Mouse (Mus musculus) bone marrow macrophage, adult 2 months (primary cell): ENCODE data around the gene Arhgap30. TPM values are rescaled to one million over a fixed set of nuclear protein-coding genes. Genes with fewer than 3 reads are reported as not detected.

Experiments used
- H3K27ac ChIP-seq: 2 replicates; pipeline ENCODE4 v1.5.1; 2012; ENCODE audit warnings: low read depth, low read length; ENCODE audit not compliant: insufficient read depth
- H3K4me1 ChIP-seq: 2 replicates; pipeline ENCODE4 v1.6.1; 2012; ENCODE audit warnings: low read length; ENCODE audit not compliant: control insufficient read depth, insufficient read depth
- H3K4me3 ChIP-seq: 2 replicates; pipeline ENCODE4 v1.5.1; 2012; ENCODE audit warnings: mild to moderate bottlenecking, low read length, moderate library complexity; ENCODE audit not compliant: insufficient read depth
- CTCF ChIP-seq: IDR thresholded peaks from 2 replicates; pipeline ENCODE4 v1.5.1; 2012; ENCODE audit warnings: low read depth, mild to moderate bottlenecking, low read length, moderate library complexity
- POLR2A ChIP-seq: IDR thresholded peaks from 2 replicates; pipeline ENCODE4 v1.6.1; 2012; ENCODE audit warnings: mild to moderate bottlenecking, low read depth, low read length, borderline replicate concordance
- polyA plus RNA-seq: library from polyadenylated mRNA; stranded (reverse); fragments of >200 nt; gene quantifications from 2 replicates; pipeline ENCODE4 v1.2.4, GENCODE M21; 2012; ENCODE audit not compliant: missing spikeins, insufficient read depth, insufficient read length

Arhgap30 gene
- polyA plus RNA-seq, 1 experiment = 178 TPM

DNA sequence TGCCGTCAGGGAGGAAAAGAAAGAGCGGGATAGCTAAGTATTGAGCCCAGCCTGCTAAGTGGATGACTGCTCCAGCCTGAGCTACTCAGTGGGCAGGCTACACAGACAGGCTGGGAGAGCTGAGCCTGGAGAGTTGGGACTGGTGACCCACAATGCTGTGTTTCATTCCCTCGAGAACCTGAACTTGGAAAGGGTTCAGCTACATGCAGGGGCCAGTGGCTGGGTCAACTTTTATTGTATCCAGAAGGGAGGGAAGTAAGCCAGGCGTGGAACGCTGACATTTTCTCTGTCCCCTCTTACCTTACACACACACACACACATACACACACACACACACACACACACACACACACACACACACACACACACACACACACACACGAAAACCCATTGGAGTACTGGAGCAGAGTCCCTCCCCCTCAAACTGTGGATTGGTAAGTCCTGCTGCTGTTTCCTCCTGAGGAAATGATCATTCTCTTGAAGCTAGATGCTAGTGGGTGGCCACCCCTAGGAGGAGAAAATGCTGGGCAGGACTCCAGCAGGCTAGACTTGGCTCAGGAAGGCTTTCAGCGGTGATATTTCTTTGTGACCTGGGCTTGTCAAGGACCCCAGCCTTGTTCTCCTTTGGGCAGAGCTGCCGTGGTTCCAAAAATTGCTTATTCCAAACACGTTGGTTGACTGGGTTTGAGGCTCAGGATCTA lies 51.4 kb downstream of the Arhgap30 start:
- Histone ChIP-seq H3K4me3 (no peak overlapping the region), H3K27ac (no peak overlapping the region), H3K4me1 (peaks cover 36% of the 10 kb centered on the region)
- TF ChIP-seq CTCF = no peak
- TF ChIP-seq POLR2A = no peak

DNA sequence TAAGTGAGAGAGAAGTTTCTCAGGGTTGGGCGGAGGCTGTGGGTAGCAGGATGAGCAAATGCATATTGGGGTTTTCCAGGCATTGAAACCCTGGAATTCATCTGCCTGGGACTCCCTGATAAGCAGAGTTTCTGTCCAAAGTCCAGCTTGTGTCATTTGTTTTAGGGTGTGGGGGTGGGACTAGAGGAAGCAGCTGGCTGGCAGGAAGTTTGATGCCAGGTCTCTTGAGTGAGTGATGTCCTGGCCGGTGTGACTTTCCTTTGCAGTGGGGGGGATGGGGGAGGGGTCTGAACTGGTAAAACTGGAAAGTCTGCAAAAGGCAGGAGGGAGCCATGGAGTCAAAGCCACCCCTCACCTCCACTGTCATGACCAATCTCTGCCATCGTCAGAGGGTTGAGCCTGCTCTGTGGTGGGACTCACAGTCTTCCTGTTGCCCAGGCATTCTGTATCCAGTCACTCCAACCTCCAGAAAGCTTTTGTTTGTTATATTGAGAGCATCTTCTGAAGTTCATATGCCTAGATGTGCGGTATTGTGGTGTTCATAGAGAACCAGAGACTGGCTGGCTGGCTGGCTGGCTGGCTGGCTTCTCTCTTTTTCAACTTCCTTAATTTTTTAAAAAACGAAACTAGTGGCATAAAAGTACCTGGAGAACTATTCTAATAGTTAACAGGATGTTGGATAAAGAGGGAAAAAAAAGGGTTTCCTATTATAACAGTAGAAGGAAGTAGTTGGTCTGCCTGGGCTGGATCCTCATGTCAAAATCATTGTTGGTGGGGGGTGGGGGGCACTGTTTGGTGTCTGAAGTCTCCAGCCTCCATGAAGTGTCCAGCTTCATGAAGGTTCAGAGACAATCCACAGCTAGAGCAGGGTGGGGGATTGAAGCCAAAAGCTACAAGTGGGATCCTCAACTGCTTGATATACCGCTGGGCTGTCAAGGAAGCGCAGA lies 53.0 kb downstream of the Arhgap30 start:
- H3K27ac ChIP-seq = 0 out of 2 replicates have a peak overlapping the region, but pooled peaks have one; percentile 8
- TF ChIP-seq POLR2A = no peak
- no peak for TF ChIP-seq CTCF
- peaks cover 36% of the 10 kb centered on the region for H3K4me1 ChIP-seq
- peak overlapping the region; percentile 25 for H3K4me3 ChIP-seq

GRCm38 (mm10) chr1:171442413-171442760 lies 53.6 kb downstream of the Arhgap30 start:
- H3K4me1 ChIP-seq = peaks cover 36% of the 10 kb centered on the region
- 0 out of 2 replicates have a peak overlapping the region, but pooled peaks have one; percentile 8 for H3K27ac ChIP-seq
- TF ChIP-seq POLR2A (no peak), CTCF (no peak)
- peak overlapping the region; percentile 25 for H3K4me3 ChIP-seq

GRCm38 (mm10) chr1:171445050-171445449 lies 56.3 kb downstream of the Arhgap30 start:
- no peak for TF ChIP-seq POLR2A
- no peak for TF ChIP-seq CTCF
- peaks cover 23% of the 10 kb centered on the region for H3K4me1 ChIP-seq
- no peak overlapping the region for H3K27ac ChIP-seq
- no peak overlapping the region for H3K4me3 ChIP-seq

DNA sequence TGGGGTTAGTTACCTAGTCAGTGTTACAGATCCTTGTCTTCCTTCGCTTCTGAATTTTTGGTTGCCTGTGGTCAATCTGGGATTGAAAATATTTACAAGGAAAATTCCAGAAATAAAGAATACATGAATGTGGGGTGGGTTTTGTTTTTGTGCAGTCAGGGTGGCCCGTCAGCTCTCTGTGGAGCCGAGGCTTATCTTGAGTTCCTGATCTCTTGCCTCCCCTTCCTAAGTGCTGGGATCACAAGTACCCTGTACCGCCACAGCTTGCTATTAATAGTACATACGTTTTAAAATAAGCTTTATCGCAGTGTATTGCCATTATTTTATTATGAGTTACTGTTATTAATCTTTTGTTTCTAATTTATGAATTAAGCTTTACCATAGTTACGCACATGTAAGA lies 58.1 kb downstream of the Arhgap30 start:
- Histone ChIP-seq H3K4me3 (no peak overlapping the region), H3K4me1 (peaks cover 16% of the 10 kb centered on the region), H3K27ac (no peak overlapping the region)
- TF ChIP-seq POLR2A (no peak), CTCF (no peak)

DNA sequence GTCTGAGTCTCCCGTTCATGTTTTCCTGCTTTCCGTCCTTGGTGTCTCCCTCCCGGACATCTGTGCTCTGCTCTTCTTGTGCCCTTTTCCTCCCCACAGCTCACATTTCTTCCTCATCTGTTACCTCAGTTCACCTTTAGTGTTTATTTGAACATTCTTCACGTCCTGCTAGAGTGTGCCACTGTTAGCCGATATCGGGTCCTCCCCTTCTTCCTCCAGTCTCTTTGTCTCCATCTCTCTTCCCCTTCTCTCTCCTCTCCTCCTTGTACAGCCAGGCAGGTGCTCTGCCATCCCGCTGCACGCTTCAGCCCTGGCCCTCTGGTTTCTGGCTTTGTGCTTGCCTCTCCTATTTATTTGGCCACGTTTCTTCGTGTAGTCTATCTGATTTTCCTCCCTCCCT lies 58.9 kb downstream of the Arhgap30 start:
- H3K27ac ChIP-seq = no peak overlapping the region
- H3K4me3 ChIP-seq = no peak overlapping the region
- H3K4me1 ChIP-seq = peaks cover 14% of the 10 kb centered on the region
- TF ChIP-seq POLR2A = no peak
- no peak for TF ChIP-seq CTCF

GRCm38 (mm10) chr1:171450062-171450461 lies 61.3 kb downstream of the Arhgap30 start:
- H3K4me1 ChIP-seq = peaks cover 18% of the 10 kb centered on the region
- no peak for TF ChIP-seq POLR2A
- no peak for TF ChIP-seq CTCF
- H3K4me3 ChIP-seq = no peak overlapping the region
- no peak overlapping the region for H3K27ac ChIP-seq

- H3K4me1 ChIP-seq = peaks cover 18% of the 10 kb centered on the region
- TF ChIP-seq POLR2A (no peak), CTCF (no peak)
- H3K4me3 ChIP-seq = no peak overlapping the region
- no peak overlapping the region for H3K27ac ChIP-seq
These were observed 62.2 kb downstream of the Arhgap30 start for GRCm38 (mm10) chr1:171451001-171451400.

- H3K27ac ChIP-seq = no peak overlapping the region
- peaks cover 18% of the 10 kb centered on the region for H3K4me1 ChIP-seq
- no peak overlapping the region for H3K4me3 ChIP-seq
- TF ChIP-seq POLR2A (no peak), CTCF (no peak)
These were observed 63.8 kb downstream of the Arhgap30 start for GRCm38 (mm10) chr1:171452522-171452921.

- Histone ChIP-seq H3K4me1 (peaks cover 18% of the 10 kb centered on the region), H3K4me3 (no peak overlapping the region), H3K27ac (no peak overlapping the region)
- no peak for TF ChIP-seq POLR2A
- no peak for TF ChIP-seq CTCF
These were observed 64.2 kb downstream of the Arhgap30 start for GRCm38 (mm10) chr1:171452923-171453322.
